Mouse (Mus musculus) liver, embryonic 14.5 days (tissue): Measurements from ENCODE around the gene 0610040J01Rik.

Experiments used
- CTCF ChIP-seq: IDR thresholded peaks from 2 replicates; pipeline ENCODE4 v1.5.1; 2016; ENCODE audit warnings: antibody characterized with exemption, low read depth, control low read depth
- EP300 ChIP-seq: IDR thresholded peaks from 2 replicates; pipeline ENCODE4 v1.6.1; 2016; ENCODE audit warnings: antibody characterized with exemption, low read depth

GRCm38 (mm10) chr5:63886709-63887108, 74.5 kb downstream of the 0610040J01Rik start:
- TF ChIP-seq CTCF (peak; percentile 67), EP300 (no peak)
